Mouse (Mus musculus) monocyte, adult 2 months (primary cell): ENCODE results near the gene Zbtb33.
"Not testable (repeated sequence)": the region's sequence is repeated elsewhere in the genome, so short reads cannot be mapped to it uniquely, and the experiment has no call there.

Experiments
- DNase-seq, 2 experiments: peaks; one replicate each; pipeline ENCODE4 v3.0.0; 2022; ENCODE audit warnings: low spot score in 2 of 2, low read depth in 1 of 2

Zbtb33 gene

GRCm38 (mm10) chrX:38189552-38190457, at the start of gene Zbtb33:
Gene Zbtb33, plus strand, starts transcription at chrX:38189793.
- peak; percentile 37 to 80 for DNase-seq

- DNase-seq = no peak
Observed at GRCm38 (mm10) chrX:38159097-38159496, 30.5 kb upstream of the Zbtb33 start.

GRCm38 (mm10) chrX:38165315-38165714, 24.3 kb upstream of the Zbtb33 start:
- no peak for DNase-seq

GRCm38 (mm10) chrX:38166064-38166463, 23.5 kb upstream of the Zbtb33 start:
- no peak for DNase-seq

GRCm38 (mm10) chrX:38166592-38166991, 23.0 kb upstream of the Zbtb33 start:
- DNase-seq = no peak

- DNase-seq = not testable (repeated sequence)
Observed at GRCm38 (mm10) chrX:38179891-38180310, 9.7 kb upstream of the Zbtb33 start.

GRCm38 (mm10) chrX:38180656-38181607, 8.7 kb upstream of the Zbtb33 start:
- no peak for DNase-seq

GRCm38 (mm10) chrX:38181608-38182258, 7.9 kb upstream of the Zbtb33 start:
- DNase-seq = no peak

- no peak for DNase-seq
Observed at GRCm38 (mm10) chrX:38185520-38185919, 4.1 kb upstream of the Zbtb33 start.

GRCm38 (mm10) chrX:38190458-38190764, 818 bp downstream of the Zbtb33 start:
- DNase-seq = no peak

- no peak for DNase-seq
Observed at GRCm38 (mm10) chrX:38201816-38202215, 12.2 kb downstream of the Zbtb33 start.

- no peak for DNase-seq
Observed at GRCm38 (mm10) chrX:38207392-38207791, 17.8 kb downstream of the Zbtb33 start.

GRCm38 (mm10) chrX:38216986-38217675, 27.5 kb downstream of the Zbtb33 start:
- DNase-seq = no peak

- no peak for DNase-seq
Observed at GRCm38 (mm10) chrX:38217676-38217991, 28.0 kb downstream of the Zbtb33 start.

GRCm38 (mm10) chrX:38222757-38223156, 33.2 kb downstream of the Zbtb33 start:
- DNase-seq = no peak

GRCm38 (mm10) chrX:38229888-38230287, 40.3 kb downstream of the Zbtb33 start:
- no peak for DNase-seq

GRCm38 (mm10) chrX:38237731-38238130, 48.1 kb downstream of the Zbtb33 start:
- DNase-seq = peak in 1 of 2 experiments; percentile 11
